Mouse (Mus musculus) layer of hippocampus, adult 9-10 months (tissue): ENCODE measurements around the gene Mdh1.
A peak's percentile ranks its signal among the peaks of the same experiment; 100 is the strongest.

Experiments
- DNase-seq: peaks from one replicate; pipeline ENCODE4 v3.0.0; 2022; ENCODE audit warnings: low spot score

The Mdh1 gene

DNA sequence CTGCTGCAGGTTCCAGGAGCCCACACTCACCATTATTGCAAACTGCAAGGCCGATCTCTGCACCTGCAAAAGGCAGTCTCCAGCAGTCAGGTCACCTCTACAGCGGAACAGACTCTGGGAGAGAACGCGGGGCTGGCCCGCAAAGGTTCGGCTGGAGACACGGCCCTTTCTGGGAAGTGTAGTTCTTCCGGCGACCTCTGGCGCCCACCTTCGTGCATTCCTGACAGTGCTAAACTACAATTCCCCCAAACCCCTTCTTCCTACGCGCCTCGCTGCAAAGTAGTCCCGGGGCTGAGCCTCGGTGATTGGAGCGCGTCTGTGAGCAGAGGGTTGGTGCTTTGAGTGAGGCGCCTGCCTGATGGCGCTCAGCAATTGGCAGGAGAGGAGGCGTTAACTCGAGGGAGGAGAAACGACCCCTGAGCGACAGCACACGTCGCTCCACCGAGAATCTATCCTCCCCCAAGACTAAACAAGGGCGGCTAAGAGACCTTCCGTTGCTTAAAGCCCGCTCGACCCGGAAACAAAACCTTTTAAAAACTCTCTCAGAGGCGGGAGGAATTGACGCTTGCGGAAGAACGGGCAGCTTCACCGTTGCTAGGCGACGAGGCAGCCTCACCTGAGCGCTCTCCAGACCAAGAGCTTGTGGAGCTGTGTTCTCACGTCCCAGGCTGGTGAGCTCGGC, at the start of gene Mdh1, which contains the start of gene Wdpcp:
Gene Mdh1, minus strand, starts transcription at position 668 of the 682 bp plus-strand sequence.
Gene Wdpcp, plus strand, starts transcription at position 536 of the 682 bp plus-strand sequence.
- peak; percentile 96 for DNase-seq

DNA sequence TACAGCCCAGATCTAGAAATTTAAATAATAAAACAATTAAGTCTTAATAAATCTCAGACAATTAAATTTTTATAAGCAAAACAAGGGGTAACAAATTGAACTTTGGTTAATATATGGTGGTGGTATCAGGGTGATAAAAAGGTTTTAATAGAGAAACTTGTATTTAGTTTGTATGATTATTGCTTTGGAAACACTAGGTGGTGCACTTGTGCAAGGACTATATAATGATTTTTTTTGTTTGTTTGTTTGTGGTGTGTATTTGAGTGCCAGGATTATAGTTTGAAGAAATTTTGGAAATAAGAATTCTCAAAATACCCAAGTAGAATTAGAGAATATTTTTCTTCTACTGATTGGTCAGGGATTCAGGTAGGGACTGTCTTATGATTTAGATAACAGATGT, 43.7 kb upstream of the Mdh1 start:
- DNase-seq = no peak

DNA sequence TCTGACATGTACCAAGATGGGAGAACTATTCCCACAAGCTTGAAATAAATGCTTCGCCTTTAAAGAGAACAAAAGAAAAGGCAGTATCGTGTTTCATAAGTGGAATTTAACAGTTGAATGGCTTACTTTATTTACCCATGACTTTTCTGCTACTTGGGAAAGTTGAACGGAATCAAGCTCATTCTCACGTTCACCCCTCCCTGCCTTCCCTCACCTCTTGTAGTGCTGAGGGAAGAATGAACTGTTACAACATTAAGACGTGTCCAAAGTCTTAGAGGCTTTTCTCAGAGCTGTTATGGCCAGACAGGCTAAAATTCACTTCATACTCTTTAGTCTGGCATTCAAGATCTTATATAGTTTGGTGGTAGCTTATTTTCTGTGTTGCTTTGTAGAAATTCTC, 30.3 kb upstream of the Mdh1 start:
- no peak for DNase-seq

DNA sequence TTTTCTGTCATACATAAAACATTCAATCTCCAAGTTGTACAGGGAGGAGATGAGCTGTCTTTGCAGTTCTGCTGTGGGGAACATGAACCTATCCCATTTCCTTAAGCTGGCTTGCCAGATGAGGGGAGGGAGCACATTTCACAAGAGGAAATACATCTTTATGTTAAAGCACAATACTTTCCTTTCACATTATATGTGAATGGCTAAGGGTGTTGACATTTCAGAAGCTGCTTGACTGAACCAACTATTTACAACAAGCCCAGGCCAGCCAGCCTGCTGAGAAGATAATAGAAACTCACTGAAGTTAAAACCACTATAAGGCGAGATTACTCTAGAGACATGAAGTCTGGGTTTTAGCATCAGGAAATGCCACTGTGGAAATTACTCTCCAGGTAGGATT, 11.1 kb upstream of the Mdh1 start:
- DNase-seq = no peak

DNA sequence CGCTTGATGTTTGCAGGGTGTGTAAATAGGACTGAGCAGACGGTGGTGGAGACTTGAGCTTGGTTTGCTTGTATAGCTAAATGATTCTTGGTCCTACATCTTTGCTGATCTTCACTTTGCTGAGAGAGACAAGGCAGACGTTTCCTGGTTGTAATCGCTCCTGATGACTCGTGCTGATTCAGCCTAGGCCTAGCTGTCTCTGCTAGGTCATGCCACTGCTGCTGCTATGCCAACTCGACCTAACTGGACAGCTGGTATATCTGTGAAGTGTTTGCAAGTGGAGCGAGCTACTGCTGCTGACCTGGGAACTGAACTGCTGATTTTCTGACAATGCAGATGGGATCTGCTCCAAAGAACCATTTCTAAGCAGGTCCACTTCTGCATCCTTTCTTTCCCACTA, 9.3 kb upstream of the Mdh1 start:
- no peak for DNase-seq

DNA sequence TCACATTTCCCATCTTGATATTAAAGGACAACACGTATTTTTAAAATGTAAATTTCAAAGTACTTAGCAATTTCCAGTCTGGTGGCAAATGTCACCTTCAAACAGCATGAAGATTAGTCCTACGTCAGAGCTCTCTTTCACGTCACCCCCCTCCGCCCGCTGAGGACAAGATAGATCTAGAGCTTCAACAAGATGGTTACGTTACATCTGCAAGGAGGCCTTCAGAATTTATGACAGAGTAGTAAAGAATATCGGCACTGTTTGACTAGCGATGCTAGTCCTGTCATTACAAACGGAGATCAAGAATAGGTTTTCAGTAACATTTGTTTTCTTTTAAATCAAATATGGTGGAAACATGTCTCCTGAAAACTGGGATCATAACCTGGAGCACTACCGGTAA, 1.2 kb downstream of the Mdh1 start:
- peak; percentile 15 for DNase-seq

DNA sequence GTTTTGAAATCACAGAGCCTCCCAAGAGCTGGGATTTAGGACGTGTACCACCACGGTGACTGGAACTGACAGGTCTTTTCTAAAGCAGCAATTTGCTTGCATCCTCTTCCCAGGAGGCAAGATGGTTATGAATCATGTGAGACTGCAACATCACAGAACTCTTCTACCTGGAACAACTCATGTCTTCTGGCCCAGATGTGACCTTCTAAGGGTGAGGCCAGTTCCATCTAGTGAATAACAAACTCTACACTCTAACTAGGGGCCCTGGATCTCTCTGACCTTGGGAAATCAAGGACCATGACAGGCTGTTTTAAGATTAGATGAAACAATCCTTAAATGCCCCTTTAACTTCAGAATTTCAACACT, 2.1 kb downstream of the Mdh1 start:
- DNase-seq = no peak

DNA sequence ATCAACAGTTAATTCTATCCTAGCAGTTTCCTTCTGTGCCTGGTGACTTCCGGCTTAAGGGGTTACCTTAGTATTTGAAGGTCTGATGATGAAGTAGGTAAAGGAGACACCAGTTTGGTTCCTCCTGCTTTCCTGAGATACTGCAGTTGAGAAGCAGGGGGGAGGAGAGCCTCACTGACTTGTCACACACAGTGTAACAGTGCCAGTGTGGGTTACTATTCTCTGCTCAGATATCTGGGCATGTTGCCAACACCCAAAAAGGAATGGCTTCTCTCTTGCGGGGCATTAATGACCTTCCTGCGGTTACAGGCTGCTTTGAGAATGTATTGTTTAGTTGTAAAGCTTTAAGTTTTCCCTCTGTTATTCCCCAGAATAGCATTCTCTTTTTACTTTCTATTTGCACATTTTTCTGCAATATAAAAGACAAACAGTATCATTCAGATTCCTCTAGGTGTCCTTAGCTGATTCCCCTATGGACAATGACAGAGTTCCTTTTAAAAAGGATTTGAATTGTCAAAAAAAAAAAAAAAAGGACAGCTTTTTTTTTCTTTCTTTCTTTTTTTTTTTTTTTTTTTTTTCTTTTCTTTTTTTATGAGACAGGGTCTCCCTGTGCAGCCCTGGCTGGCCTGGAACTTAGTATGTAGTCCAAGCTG, 2.6 kb downstream of the Mdh1 start:
- peak; percentile 20 for DNase-seq

DNA sequence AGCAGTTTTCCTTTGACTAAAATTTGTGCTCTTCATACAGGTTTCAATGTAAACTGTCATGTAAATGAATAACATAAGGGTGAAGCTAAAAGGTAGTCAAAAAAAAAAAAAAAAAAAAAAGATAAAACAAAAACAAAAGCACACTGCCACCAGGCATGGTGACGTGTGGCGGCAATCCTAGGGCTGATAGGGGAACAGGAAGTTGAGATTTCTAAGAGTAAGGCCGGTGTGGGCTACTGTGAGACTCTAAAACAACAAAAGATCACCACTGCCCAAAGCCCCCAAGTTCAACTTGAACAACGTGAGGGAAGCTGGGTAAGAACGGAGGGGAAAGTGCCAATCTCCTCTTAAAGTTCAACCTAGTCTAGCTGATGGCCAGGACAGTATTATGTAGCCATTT, 3.2 kb downstream of the Mdh1 start:
- no peak for DNase-seq

DNA sequence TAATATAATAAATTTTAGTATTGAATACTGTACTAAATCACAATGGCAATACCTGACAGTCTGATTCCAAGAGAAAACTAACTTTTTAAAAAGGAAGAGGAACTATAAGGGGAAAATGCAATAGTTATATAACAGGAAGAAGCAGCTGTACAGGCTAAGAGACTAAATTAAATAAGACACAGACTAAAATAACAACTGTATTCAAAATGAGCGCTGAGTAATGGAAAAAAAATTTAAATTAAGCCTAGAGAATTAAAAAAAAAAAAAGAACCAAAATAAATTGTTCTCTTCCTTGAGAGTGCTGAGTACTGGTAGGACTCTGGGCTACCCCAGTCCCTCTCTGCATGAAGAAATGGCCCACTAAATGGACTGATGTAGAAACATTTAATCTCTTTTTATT, 4.4 kb downstream of the Mdh1 start:
- no peak for DNase-seq

DNA sequence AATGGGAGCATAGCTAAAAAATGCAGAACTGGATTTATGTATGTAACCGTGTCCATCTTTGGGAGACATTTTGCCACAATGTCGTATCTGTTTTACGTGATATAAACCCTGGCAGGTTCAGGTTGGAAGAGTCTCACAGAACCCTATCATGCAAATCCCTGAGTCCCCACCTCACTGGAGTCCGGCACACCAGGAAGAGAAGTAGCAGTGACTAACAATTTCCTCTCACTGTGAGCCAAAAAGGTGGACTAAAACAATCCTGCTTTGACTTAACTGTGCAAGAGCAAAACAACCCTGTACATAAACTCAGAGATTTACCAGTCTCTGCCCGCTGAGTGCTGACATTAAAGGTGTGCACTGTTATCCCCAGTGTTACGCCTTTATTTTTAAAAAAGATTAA, 5.2 kb downstream of the Mdh1 start:
- no peak for DNase-seq

DNA sequence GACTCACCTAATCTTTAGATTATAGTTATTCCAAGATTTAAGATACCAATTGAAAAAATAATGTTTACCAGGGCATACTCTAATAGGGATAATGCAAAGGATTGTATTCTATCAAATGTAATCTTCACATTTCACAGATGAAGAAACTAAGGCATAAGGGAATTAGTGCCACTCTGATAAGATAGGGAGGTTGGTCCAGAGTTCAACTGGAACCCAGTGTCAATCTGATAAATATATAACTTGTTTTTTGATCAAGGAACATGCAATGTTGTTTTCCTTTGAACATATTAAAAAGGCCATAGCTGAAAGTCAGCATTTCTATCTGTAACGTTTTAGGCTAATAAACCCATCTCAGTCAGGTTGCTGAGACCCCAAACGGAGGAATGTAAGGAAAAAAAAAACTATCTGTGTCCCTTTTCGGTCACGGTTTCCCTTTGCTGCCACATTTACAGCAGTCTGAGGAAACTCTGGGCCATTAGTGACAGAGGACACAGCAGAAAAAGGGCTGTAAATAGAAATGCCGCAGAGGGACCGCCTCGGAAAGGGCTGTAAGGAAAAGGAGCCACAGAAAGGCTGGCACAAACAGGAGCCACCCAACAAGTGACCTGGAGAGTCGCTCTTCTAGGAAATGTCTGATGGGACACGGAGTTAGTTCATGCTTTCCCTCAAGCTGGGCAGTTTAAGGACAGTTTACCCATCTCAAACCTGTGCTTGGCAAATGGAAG, 7.3 kb downstream of the Mdh1 start:
- no peak for DNase-seq

DNA sequence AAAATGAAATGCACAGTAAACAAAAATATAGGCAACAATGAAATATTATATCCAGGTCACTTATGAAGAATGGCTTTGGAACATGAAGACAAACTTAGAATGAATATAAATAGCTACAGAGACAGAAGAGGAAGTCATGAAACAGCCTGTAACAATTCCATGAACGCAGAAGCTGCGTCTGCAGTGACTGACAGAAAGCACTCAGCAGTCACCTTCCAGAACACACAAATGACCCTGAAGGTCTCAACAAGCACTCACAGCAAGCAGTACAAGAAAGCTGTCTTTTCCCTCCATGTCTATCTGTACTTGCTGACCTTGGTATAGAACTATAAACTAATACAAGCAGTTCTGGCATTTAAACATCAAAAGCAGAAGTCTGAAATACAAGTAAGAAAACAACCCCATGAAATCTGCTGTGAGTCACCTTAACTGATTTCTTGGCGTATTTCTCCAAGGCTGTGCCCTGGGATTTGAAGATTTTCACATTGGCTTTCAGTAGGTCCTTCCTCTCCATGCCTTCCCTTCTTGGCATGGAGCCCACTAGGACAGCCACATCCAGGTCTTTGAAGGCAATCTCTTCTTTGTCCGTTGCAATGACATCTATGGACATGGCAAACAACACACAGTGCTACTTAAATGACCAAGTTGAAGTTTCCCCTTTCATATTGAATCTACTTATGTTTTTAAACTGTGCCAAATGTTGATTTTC, 8.4 kb downstream of the Mdh1 start:
- DNase-seq = no peak

DNA sequence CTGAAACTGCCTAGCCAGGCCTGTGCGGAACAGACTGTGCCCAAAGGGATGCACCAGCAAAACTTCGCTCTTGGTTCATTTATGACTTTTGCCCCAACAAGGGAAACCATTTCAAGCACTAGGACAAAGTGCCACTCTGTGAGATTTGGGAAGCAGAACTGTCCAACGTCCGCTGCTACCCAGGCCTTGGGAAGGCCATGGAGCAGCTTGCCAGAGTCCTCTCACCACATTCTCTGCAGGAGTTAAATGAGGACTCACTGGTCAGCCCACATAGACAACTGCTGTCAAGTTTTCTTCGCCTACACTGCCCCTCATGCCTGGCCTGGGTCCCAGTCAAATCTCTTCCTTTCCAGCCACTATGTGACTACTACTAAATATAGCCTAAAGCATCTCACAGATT, 10.8 kb downstream of the Mdh1 start:
- DNase-seq = no peak

DNA sequence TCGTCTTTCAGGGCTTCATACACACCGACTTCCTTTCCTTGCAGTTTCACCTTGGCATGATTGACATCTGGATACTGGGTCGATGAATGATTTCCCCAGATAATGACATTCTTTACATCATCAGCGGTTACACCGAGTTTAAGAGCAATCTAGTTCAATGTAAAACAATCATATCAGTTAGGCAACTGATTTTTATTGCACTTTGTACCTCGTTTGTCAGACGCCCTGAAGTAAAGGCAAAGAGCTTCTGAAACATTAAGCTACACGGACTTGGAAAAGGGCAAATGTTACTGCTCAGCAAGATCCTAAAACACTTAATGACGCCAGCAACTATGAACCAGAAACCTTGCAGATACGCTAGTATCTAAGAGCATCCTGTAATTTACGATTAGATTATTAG, 12.4 kb downstream of the Mdh1 start:
- no peak for DNase-seq

DNA sequence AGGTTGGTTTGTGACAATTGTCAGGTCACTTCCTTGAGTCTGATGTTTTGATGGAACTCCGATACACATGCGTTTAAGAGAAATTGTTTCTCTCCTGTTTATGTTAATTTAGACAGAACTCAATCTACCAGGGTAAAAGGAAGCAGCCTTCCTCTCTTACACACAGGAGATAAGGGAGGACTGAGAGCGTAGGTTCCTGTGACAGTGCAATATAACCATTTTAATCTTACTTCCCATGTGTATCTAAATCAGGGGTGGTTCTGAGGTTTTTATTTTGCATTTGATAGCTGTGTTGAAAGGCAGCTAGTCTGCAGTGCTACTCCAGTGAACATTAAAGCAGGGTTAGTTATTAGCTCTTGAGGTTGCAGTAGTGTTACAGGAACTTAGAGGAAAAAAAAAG, 20.1 kb downstream of the Mdh1 start:
- DNase-seq = no peak

DNA sequence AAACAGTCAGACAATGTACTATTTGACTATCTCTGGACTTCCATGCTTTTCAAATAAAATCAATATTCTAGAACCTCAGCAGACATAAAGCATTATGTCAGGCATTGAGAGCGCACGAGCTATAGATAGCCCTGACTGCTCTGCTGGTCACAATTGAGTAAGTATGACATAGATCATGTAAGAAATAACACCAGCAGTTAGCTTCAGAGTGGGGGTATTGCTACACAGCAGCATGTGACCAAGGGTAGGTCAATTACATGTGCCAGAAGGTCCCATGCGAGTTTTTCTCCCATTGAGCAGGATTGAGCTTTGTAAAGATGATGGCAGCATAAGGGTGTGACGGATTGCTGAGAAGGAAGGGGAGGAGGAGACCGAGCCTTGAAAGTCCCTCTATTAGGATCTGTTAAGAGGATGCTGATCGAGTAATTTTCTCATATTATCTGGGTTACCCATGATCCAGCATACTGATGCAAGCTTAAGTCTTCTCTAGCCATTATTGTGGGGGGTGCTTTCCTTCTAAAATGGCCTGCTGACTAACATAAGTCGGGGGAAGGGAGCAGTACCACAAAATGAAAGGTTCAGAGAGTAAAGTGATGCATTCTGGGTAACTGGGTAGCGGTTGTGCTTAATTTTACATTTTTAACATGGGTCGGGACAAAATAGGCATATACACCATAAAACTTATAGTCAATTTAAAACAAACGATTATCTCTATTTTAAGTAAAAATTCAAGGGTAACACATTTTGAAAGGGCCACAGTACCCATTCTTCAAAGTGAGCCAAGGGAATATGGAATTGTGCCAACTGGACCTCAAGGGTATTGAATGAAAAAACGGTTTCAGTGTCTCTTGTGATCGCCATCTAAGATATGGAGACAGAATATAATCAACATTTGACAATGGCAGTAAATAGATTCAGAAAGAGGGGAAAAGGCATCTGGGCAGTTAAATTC, 21.7 kb downstream of the Mdh1 start:
- DNase-seq = no peak

DNA sequence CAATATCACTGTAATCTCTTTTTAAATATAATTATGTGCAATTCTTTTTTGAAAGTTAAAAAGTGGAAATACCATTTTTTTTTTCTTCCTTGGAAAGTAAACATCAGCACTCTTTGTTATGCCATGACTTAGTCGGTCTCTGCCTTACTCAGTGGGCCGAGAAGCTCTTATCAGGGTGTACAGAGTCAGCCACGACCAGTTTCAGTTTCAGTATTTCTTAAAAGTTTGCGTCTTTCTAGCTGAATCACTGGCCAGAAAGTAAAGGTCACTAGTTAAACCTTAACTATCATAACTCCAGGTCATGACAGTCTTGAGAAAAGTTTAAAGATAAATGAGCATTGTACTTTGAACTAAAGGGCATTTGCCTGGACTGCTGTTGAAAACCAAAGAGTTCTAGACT, 22.4 kb downstream of the Mdh1 start:
- no peak for DNase-seq

DNA sequence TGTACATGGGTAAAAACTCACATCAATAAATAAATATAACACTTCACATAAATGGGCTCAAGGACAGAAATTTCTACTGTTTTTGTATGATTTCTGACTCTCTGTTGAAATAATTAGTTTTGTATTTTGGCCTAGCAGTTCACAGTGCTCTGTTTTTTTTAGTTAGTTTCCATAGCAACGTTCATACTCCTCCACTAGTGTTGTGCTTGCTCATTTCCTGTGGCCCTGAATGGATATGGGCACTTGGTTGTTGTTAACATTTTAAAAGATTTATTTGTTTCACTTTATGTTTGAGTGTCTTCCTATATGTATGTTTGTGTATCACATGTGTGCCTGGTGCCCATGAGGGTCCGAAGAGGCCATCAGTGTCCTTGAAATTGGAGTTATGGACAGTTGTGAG, 23.1 kb downstream of the Mdh1 start:
- no peak for DNase-seq

DNA sequence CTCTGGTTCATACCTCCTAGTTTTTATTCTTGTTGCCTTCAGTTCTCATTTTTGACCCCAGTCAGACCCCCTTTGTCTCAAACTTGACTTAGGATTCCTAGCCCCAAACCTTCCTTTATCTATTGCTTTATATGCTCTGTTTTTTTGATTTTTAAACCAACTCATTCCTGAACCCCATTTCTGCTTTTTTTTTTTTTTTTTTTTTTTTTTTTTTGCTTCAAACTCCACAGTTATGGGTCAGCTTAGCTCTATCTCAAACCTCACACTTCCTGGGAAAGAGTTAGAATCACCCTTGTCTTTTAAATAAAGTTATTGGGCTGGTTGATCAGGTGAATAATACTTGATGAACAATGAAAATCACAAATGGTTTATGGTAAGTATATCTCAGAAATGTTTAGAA, 24.6 kb downstream of the Mdh1 start:
- DNase-seq = no peak

DNA sequence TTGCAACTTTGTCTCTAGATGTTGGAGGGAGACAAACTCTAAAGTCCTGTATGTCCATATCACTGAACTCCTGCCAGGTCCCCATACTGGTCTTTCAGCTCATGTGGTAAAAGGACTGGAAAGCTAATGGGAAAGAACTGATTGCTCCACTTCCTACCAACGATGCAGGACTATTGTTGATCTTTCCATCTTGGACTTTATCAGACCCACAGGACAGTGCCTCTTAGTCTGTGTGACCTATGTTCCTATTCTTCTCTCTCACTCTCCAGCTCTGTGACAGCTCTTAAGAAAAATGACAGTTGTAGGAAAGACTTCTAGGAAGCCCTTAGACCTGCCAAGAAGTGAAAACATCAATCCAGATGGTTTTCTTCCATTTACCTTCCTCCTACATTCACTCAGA, 25.5 kb downstream of the Mdh1 start:
- no peak for DNase-seq

DNA sequence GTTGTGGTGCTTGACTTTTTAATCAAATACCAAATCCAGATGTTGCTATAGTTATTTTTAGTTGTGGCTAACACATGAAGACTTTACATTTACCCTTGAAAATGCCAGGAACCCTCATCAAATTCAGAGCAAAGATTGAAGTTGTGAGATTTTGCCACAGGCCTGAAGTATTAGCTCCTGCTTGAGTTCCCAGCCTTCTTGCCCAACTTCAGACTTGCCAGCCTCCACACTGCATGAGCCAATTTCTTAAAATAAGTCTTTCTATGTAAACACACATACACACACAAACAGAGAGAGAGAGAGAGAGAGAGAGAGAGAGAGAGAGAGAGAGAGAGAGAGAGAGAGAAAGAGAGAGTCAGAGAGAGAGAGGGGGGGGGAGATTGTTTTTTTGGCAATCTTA, 26.2 kb downstream of the Mdh1 start:
- DNase-seq = no peak
